Mouse (Mus musculus) right cerebral cortex, adult 18-20 months (tissue): ENCODE data around the gene Ssc4d.
A peak's percentile ranks its signal among the peaks of the same experiment; 100 is the strongest.

Experiments used
- DNase-seq: peaks from one replicate; pipeline ENCODE4 v3.0.0; 2022; ENCODE audit warnings: mixed read lengths

The Ssc4d gene

GRCm38 (mm10) chr5:135975893-135976668, 1.8 kb upstream of the Ssc4d start:
- DNase-seq = no peak

GRCm38 (mm10) chr5:135971876-135972275, 2.5 kb downstream of the Ssc4d start:
- DNase-seq = no peak

- no peak for DNase-seq
Observed at GRCm38 (mm10) chr5:135970247-135970646, 4.1 kb downstream of the Ssc4d start.

GRCm38 (mm10) chr5:135968781-135969180, 5.5 kb downstream of the Ssc4d start:
- DNase-seq = no peak

- DNase-seq = no peak
Observed at GRCm38 (mm10) chr5:135966866-135967265, 7.5 kb downstream of the Ssc4d start.

GRCm38 (mm10) chr5:135965501-135965930, 8.8 kb downstream of the Ssc4d start:
- DNase-seq = no peak

- no peak for DNase-seq
Observed at GRCm38 (mm10) chr5:135963280-135963627, 11.1 kb downstream of the Ssc4d start.

GRCm38 (mm10) chr5:135962492-135963279, 11.6 kb downstream of the Ssc4d start:
- DNase-seq = peak; percentile 99

- DNase-seq = no peak
Observed at GRCm38 (mm10) chr5:135962125-135962491, 12.2 kb downstream of the Ssc4d start.

- DNase-seq = no peak
Observed at GRCm38 (mm10) chr5:135960909-135961635, 13.3 kb downstream of the Ssc4d start.

GRCm38 (mm10) chr5:135959911-135960310, 14.4 kb downstream of the Ssc4d start:
- no peak for DNase-seq

GRCm38 (mm10) chr5:135958367-135958766, 16.0 kb downstream of the Ssc4d start:
- no peak for DNase-seq

GRCm38 (mm10) chr5:135957207-135957974, 16.9 kb downstream of the Ssc4d start:
- peak; percentile 97 for DNase-seq

GRCm38 (mm10) chr5:135956300-135957206, 17.8 kb downstream of the Ssc4d start:
- no peak for DNase-seq

GRCm38 (mm10) chr5:135952830-135953229, 21.5 kb downstream of the Ssc4d start:
- no peak for DNase-seq

GRCm38 (mm10) chr5:135951660-135952059, 22.7 kb downstream of the Ssc4d start:
- no peak for DNase-seq

- peak; percentile 39 for DNase-seq
Observed at GRCm38 (mm10) chr5:135950710-135951412, 23.5 kb downstream of the Ssc4d start.

GRCm38 (mm10) chr5:135946621-135947020, 27.7 kb downstream of the Ssc4d start:
- no peak for DNase-seq

GRCm38 (mm10) chr5:135945916-135946408, 28.4 kb downstream of the Ssc4d start:
- no peak for DNase-seq

- no peak for DNase-seq
Observed at GRCm38 (mm10) chr5:135942710-135943109, 31.6 kb downstream of the Ssc4d start.

- no peak for DNase-seq
Observed at GRCm38 (mm10) chr5:135940587-135940986, 33.7 kb downstream of the Ssc4d start.
